Mouse (Mus musculus): ENCODE results near the gene Macf1. TPM values are rescaled to one million over a fixed set of nuclear protein-coding genes. Genes with fewer than 3 reads are reported as not detected.
"Not testable (repeated sequence)": the region's sequence is repeated elsewhere in the genome, so short reads cannot be mapped to it uniquely, and the experiment has no call there.

The Macf1 gene
- total RNA-seq, 2 experiments from 2014 or later = 170 to 248 TPM

DNA sequence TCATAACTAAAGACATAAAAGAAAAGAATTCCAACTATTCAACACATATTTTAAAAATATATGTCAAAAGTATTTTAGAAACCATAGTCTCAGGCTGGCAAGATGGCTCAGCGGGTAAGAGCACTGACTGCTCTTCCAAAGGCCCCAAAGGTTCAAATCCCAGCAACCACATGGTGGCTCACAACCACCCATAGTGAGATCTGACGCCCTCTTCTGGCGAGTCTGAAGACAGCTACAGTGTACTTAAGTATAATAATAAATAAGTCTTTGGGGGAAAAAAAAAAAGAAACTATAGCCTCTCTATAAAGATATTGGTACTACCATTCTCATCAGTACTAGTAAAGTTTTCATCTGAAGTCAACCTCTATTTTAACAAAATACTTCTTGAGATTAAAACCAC, 152.2 kb downstream of the Macf1 start:
- no peak for DNase-seq

DNA sequence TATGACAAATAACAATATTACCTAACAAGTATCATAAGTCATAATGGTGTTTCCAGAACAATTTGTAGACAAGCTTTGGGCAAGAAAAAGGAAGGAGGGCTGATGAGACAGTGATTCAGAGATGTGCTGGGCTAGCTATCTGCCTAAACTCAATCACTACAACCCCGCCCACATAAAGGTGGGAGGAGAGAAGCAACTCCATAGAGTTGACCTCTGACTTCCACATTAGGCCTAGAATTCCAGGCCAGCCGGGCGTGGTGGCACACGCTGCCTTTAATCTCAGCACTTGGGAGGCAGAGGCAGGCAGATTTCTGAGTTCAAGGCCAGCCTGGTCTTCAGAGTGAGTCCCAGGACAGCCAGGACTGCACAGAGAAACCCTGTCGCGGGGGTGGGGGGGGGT, 153.2 kb downstream of the Macf1 start:
- no peak for DNase-seq

DNA sequence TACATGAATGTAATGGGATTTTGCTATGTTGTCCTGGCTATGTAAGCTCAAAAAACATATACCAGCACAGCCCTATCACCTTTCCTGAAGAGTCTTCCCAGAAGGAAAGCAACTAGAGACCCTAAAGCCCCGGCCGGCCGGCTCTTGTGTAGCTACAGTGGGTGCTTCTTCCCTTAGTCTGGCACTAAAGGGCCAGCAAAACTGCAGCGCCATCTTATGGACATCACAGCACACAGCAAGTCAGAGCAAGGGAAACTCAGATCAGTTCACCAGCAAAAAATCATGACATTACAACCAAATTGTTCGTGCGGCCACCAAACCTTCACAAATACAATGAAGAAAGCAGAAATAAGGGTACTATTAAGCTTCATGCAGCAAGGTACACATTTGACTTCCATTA, 154.9 kb downstream of the Macf1 start:
- peak; percentile 41 for DNase-seq

- DNase-seq = peak; percentile 25
Observed at GRCm38 (mm10) chr4:123527607-123528010, 156.6 kb downstream of the Macf1 start.

- no peak for DNase-seq
Observed at GRCm38 (mm10) chr4:123526779-123527280, 157.3 kb downstream of the Macf1 start.

GRCm38 (mm10) chr4:123524746-123525145, 159.4 kb downstream of the Macf1 start:
- DNase-seq = no peak

GRCm38 (mm10) chr4:123520123-123520522, 164.0 kb downstream of the Macf1 start:
- DNase-seq = not testable (repeated sequence)

DNA sequence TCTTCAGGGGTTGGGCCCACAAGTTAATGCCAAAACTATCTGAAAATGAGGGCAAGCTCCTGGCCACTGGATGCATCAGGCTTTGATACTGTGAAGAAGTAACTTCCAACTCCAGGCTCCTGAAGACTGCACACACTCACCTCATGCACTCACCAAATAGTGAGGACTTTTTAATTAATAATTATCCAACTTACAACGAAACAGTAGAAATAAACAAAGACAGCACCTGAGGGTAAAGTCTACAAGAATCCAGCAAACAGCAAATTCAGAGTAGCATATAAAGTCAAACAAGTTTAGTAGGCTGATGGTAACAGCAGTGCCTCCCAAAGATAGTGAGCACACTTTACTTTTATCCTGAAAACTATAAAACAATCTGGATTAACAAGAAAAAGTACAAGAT, 168.5 kb downstream of the Macf1 start:
- no peak for DNase-seq

DNA sequence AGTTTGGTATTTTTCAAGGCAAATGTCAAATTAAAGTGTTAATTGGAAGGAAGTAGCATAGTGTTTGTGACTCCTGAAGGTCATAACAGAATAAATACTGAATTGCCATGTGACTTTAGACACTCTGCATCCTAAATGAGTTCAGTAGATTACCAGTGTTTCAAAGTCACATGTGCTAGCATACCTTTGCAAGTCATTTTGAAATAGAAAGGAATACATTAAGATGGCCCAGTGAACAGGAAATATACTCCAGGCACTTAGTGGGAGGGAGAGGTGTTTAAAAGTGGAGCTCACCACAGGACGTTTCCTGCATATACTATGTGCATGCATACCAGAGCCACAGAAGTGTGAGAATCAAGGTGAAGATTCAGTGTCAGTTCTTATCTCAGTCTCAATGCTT, 174.0 kb downstream of the Macf1 start:
- no peak for DNase-seq

- no peak for DNase-seq
Observed at GRCm38 (mm10) chr4:123489086-123489485, 195.1 kb downstream of the Macf1 start.

DNA sequence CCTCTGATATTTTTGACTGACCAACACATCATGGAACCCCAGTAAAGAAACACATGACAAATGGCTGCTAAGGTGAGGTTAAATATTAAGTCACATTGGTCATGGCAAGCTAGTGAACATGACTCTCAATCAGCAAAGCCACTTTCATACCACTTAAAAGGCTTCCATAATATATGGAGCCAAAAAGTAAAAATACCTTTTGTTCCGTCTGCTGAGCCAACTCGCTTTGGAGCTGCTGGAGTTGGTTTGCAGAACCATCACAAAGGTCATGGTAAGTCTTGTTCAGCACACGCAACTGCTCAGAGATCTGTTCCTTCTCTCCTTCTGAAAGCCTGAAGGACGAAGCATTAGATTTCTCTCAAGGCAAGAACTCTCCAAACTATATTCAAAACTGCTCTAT, 204.2 kb downstream of the Macf1 start:
- DNase-seq = no peak

DNA sequence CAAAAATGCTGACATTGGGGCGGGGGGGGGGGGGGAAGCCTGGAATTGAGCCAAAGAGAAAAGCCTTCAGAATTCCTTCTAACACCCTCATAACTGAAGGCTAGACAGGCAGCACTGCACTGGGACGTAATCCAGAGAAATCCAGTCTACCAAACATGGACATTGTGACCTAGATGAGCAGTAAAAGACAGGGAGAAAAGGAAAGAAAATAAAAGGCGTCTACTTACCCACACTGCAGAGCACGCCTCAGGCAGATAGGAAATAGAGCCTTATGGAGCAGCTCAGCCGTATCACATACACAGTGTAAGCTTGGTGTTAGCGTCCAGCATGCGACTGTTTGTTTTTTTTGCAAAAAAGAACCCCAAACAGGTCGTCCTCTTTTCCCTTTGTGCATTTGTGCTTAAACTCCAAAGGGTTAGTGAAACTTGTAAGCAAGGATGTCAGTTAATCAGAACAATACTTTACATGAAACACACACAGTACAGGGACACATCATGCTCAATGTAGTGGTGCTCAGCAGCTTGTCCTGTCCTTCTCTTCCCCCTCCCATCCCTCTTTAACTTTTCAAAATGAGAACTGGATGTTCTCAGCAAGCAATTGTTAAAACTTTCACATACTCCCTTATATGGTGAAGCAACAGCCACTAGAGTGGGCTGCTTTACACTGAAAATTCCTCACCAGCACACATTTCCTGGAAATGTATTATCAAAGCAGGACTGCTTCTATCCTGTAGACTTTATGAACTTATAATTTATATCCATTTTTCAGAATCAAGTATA, 205.3 kb downstream of the Macf1 start:
- no peak for DNase-seq

GRCm38 (mm10) chr4:123465799-123466198, 218.4 kb downstream of the Macf1 start:
- no peak for DNase-seq

DNA sequence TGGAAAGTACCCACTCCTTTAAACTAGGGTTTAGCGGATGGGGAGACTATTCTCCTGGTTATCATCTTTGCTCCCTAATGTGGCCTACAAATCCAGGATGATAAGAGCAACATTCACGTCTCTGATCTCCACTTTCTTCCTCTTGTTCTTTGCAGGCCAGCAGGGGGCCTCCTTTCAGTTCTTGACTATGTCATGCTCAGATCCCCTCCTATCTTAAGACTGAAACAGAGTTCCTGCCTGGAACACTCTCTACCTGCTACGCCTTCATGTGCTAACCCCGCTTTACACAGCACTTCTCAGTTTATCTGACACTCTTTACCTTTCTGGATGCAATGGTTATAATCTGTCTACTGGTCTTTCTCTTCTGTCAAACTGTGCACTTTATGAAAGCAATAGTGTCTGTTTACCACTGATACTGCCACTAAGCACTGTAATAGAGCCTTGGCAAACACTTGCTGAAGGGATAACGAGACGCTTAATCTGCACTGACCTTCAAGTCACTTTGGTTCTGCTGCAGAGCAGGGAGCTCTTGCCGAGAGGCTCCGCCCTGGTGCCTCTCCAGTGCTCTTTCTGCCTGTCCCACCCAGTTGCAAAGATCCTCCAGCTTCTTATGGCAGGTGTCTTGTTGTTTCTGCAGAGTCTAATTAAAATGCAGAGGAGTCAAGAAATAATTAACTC, 223.4 kb downstream of the Macf1 start:
- DNase-seq = peak; percentile 15

DNA sequence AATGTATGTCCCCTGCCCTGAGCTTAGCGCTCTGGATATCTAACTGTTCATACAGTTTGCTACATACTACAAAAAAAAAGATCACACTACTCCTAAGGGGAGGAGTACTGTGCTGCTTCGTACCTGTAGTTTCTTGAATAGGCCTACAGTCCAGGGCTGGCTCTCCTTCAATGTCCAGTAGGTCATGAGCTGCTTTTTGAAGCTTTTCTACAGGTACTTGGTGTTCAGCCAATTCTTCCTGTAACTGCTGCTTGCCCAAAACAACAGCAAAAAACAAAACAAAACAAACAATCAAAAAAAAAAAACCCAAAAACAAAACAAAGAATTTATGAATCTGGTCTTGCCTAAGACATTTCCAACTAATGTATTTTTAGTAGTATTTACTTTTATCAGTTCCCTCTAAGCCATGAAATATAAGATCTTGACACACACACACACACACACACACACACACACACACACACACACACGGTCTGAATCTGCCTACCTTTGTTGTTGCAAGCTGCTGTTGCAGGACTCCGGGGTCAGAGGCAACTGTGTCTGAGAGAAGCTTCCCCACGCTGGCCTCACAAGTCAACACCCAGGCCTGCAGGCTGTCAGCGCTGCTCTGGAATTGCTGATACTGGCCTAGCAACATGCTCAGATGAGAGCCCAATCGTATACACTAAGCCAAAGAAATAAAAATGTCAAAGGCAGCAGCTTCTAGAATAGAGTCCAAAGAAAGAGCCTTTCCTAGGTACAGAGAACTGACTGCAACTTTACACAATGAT, 229.1 kb downstream of the Macf1 start:
- DNase-seq = no peak

GRCm38 (mm10) chr4:123453729-123454128, 230.4 kb downstream of the Macf1 start:
- DNase-seq = no peak

GRCm38 (mm10) chr4:123451991-123452390, 232.2 kb downstream of the Macf1 start:
- DNase-seq = no peak

DNA sequence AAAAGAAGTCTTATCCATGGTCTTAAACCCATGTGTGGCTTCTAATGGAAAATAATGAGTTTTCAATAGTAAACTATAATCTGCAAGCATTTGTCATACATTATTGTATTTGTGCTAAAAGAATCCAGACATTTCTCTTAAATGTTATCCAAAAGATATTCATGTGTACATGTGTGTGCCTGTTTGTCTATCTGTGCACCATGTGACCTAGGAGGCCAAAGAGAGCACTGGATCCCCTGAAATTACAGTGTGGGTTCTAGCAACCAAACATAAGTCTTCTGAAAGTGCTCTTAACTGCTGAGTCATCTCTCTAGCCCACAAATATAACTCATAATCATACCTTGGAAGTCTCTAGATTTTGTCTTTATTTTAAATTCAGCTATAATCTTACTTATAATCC, 234.9 kb downstream of the Macf1 start:
- no peak for DNase-seq

GRCm38 (mm10) chr4:123448015-123448414, 236.1 kb downstream of the Macf1 start:
- no peak for DNase-seq

- DNase-seq = no peak
Observed at GRCm38 (mm10) chr4:123447251-123447650, 236.9 kb downstream of the Macf1 start.

DNA sequence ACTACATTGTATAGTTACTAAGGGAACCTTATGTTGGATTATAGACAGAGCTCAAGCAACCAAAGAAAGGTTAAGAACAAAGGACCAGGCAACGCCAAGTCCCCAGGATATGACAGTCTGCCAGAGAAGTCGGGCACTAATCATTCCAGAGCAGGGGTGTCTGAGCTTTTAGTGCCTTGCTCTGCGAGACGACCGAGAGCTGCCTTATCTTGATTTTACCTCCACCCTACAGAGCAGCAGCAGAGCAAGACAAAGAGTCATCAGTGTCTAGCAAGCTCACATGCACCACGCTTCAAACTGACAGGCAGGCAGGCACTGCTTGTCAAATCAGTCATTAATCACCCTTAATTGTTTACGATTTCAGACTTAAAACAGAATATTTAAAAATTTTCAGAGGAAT, 237.4 kb downstream of the Macf1 start:
- no peak for DNase-seq

- not testable (repeated sequence) for DNase-seq
Observed at GRCm38 (mm10) chr4:123446221-123446620, 237.9 kb downstream of the Macf1 start.

DNA sequence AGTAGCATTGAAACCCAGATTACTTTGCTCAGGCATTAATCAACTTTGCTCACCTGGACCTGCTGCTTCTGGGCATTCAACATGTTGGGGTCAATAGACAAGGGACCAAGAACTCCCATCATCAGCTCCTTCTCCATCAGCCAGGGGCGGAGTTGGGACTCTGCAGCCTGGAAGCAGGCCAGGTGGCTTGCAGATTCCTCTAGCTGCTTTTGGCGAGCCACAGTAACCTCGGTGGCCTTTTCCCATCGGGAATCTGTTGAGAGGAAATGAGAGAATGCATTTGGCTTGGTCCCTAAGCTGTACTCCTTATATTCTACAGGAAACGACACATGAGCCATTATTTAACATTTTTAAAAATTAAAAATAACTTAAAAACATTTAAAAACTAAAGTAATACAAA, 245.7 kb downstream of the Macf1 start:
- DNase-seq = peak; percentile 69

All from adrenal gland, postnatal 10 days (tissue).